Mouse (Mus musculus): Measurements from ENCODE around the gene Shc2. TPM values are rescaled to one million over a fixed set of nuclear protein-coding genes. Genes with fewer than 3 reads are reported as not detected.

The Shc2 gene
- polyA plus RNA-seq, 1 experiment, result 2.3 TPM

- TF ChIP-seq CEBPB (IDR thresholded peaks at IDR 0.05; ENCODE audit: insufficient read depth, poor library complexity, severe bottlenecking), result no peak
- no peak for TF ChIP-seq REST (IDR thresholded peaks at IDR 0.05; ENCODE audit: insufficient read depth, insufficient read length)
- no peak for TF ChIP-seq POLR2A (IDR thresholded peaks at IDR 0.05; ENCODE audit: insufficient read length, low read depth)
Observed at GRCm38 (mm10) chr10:79623950-79624349, 13.8 kb downstream of the Shc2 start.

GRCm38 (mm10) chr10:79616376-79616775, 21.3 kb downstream of the Shc2 start:
- H3ac ChIP-seq (ENCODE audit: control insufficient read depth, insufficient read length), result no peak overlapping the region
- TF ChIP-seq SRF (IDR thresholded peaks at IDR 0.05; ENCODE audit: control insufficient read depth, insufficient read length, low read depth), result no peak
- no peak for TF ChIP-seq USF1 (IDR thresholded peaks at IDR 0.05; ENCODE audit: low read depth)
- TF ChIP-seq POLR2AphosphoS2 (IDR thresholded peaks at IDR 0.05; ENCODE audit: insufficient read length, low read depth), result no peak
- no peak for TF ChIP-seq TCF3 (IDR thresholded peaks at IDR 0.05; ENCODE audit: insufficient read length, low read depth)
- TF ChIP-seq CEBPB (IDR thresholded peaks at IDR 0.05; ENCODE audit: insufficient read depth, poor library complexity, severe bottlenecking), result no peak
- TF ChIP-seq REST (IDR thresholded peaks at IDR 0.05; ENCODE audit: insufficient read depth, insufficient read length), result no peak
- no peak for TF ChIP-seq E2F4 (IDR thresholded peaks at IDR 0.05; ENCODE audit: insufficient read depth)
- TF ChIP-seq MYOD1 (IDR thresholded peaks at IDR 0.05; ENCODE audit: control insufficient read depth in 1 of 3, insufficient read length in 2 of 3, low read depth in 2 of 3), result no peak
- TF ChIP-seq POLR2A (IDR thresholded peaks at IDR 0.05; ENCODE audit: insufficient read length, low read depth), result no peak
- TF ChIP-seq MYOG (IDR thresholded peaks at IDR 0.05; ENCODE audit: control insufficient read depth in 1 of 3, insufficient read depth in 1 of 3, insufficient read length in 2 of 3, low read depth in 2 of 3), result no peak
- no peak for TF ChIP-seq MAX (IDR thresholded peaks at IDR 0.05; ENCODE audit: low read depth)
- H3K4me2 ChIP-seq (ENCODE audit: low read depth), result no peak overlapping the region
- H3K27me3 ChIP-seq (ENCODE audit: control insufficient read depth, insufficient read depth, insufficient read length), result peaks cover 23% of the 10 kb centered on the region
- H3K4me3 ChIP-seq, result no peak overlapping the region
- H3K79me2 ChIP-seq (ENCODE audit: control insufficient read depth, insufficient read depth), result no peaks in the 10 kb centered on the region
- no peaks in the 10 kb centered on the region for H3K36me3 ChIP-seq (ENCODE audit: control insufficient read depth, insufficient read depth)

More at GRCm38 (mm10) chr10:79623950-79624349, 13.8 kb downstream of the Shc2 start:
- no peaks in the 10 kb centered on the region for H3K27me3 ChIP-seq (ENCODE audit: control insufficient read depth, insufficient read depth, insufficient read length)
- no peak overlapping the region for H3K4me2 ChIP-seq (ENCODE audit: low read depth)
- H3ac ChIP-seq (ENCODE audit: control insufficient read depth, insufficient read length), result no peak overlapping the region
- H3K36me3 ChIP-seq (ENCODE audit: control insufficient read depth, insufficient read depth), result no peaks in the 10 kb centered on the region
- H3K4me3 ChIP-seq, result no peak overlapping the region
- H3K79me2 ChIP-seq (ENCODE audit: control insufficient read depth, insufficient read depth), result no peaks in the 10 kb centered on the region

GRCm38 (mm10) chr10:79615860-79616259, 21.9 kb downstream of the Shc2 start:
- no peak overlapping the region for H3K4me2 ChIP-seq (ENCODE audit: low read depth)
- H3K79me2 ChIP-seq (ENCODE audit: control insufficient read depth, insufficient read depth), result no peaks in the 10 kb centered on the region
- no peak overlapping the region for H3ac ChIP-seq (ENCODE audit: control insufficient read depth, insufficient read length)
- no peak overlapping the region for H3K4me3 ChIP-seq
- TF ChIP-seq E2F4 (IDR thresholded peaks at IDR 0.05; ENCODE audit: insufficient read depth), result no peak
- no peak for TF ChIP-seq MAX (IDR thresholded peaks at IDR 0.05; ENCODE audit: low read depth)
- peaks cover 27% of the 10 kb centered on the region for H3K27me3 ChIP-seq (ENCODE audit: control insufficient read depth, insufficient read depth, insufficient read length)
- H3K36me3 ChIP-seq (ENCODE audit: control insufficient read depth, insufficient read depth), result no peaks in the 10 kb centered on the region

- Histone ChIP-seq H3K27me3 (ENCODE audit: control insufficient read depth, insufficient read depth, insufficient read length) (peaks cover 36% of the 10 kb centered on the region), H3K79me2 (ENCODE audit: control insufficient read depth, insufficient read depth) (no peaks in the 10 kb centered on the region), H3ac (ENCODE audit: control insufficient read depth, insufficient read length) (no peak overlapping the region), H3K36me3 (ENCODE audit: control insufficient read depth, insufficient read depth) (no peaks in the 10 kb centered on the region), H3K4me3 (no peak overlapping the region), H3K4me2 (ENCODE audit: low read depth) (peak overlapping the region; percentile 50)
- TF ChIP-seq TCF12 (IDR thresholded peaks at IDR 0.05; ENCODE audit: insufficient read depth, poor library complexity, severe bottlenecking) (no peak), POLR2A (IDR thresholded peaks at IDR 0.05; ENCODE audit: insufficient read length, low read depth) (no peak), USF1 (IDR thresholded peaks at IDR 0.05; ENCODE audit: low read depth) (no peak), SRF (IDR thresholded peaks at IDR 0.05; ENCODE audit: control insufficient read depth, insufficient read length, low read depth) (no peak), MYOG (IDR thresholded peaks at IDR 0.05; ENCODE audit: control insufficient read depth in 1 of 3, insufficient read depth in 1 of 3, insufficient read length in 2 of 3, low read depth in 2 of 3) (no peak), POLR2AphosphoS2 (IDR thresholded peaks at IDR 0.05; ENCODE audit: insufficient read length, low read depth) (no peak), TCF3 (IDR thresholded peaks at IDR 0.05; ENCODE audit: insufficient read length, low read depth) (no peak), REST (IDR thresholded peaks at IDR 0.05; ENCODE audit: insufficient read depth, insufficient read length) (no peak), MYOD1 (IDR thresholded peaks at IDR 0.05; ENCODE audit: control insufficient read depth in 1 of 3, insufficient read length in 2 of 3, low read depth in 2 of 3) (no peak), E2F4 (IDR thresholded peaks at IDR 0.05; ENCODE audit: insufficient read depth) (no peak)
Observed at GRCm38 (mm10) chr10:79614305-79614643, 23.4 kb downstream of the Shc2 start.

- no peaks in the 10 kb centered on the region for H3K36me3 ChIP-seq (ENCODE audit: control insufficient read depth, insufficient read depth)
- peaks cover 39% of the 10 kb centered on the region for H3K27me3 ChIP-seq (ENCODE audit: control insufficient read depth, insufficient read depth, insufficient read length)
- H3K4me3 ChIP-seq, result no peak within 1 kb of the TSS
- peak within 1 kb of the TSS; percentile 50 for H3K4me2 ChIP-seq (ENCODE audit: low read depth)
- H3ac ChIP-seq (ENCODE audit: control insufficient read depth, insufficient read length), result no peak within 1 kb of the TSS
- TF ChIP-seq REST (IDR thresholded peaks at IDR 0.05; ENCODE audit: insufficient read depth, insufficient read length) (no peak), SRF (IDR thresholded peaks at IDR 0.05; ENCODE audit: control insufficient read depth, insufficient read length, low read depth) (no peak), POLR2A (IDR thresholded peaks at IDR 0.05; ENCODE audit: insufficient read length, low read depth) (no peak), TCF3 (IDR thresholded peaks at IDR 0.05; ENCODE audit: insufficient read length, low read depth) (no peak), TCF12 (IDR thresholded peaks at IDR 0.05; ENCODE audit: insufficient read depth, poor library complexity, severe bottlenecking) (no peak), MYOD1 (IDR thresholded peaks at IDR 0.05; ENCODE audit: control insufficient read depth in 1 of 3, insufficient read length in 2 of 3, low read depth in 2 of 3) (peak in 1 of 3 experiments; percentile 33), MYOG (IDR thresholded peaks at IDR 0.05; ENCODE audit: control insufficient read depth in 1 of 3, insufficient read depth in 1 of 3, insufficient read length in 2 of 3, low read depth in 2 of 3) (peak in 1 of 3 experiments; percentile 37), POLR2AphosphoS2 (IDR thresholded peaks at IDR 0.05; ENCODE audit: insufficient read length, low read depth) (no peak), CEBPB (IDR thresholded peaks at IDR 0.05; ENCODE audit: insufficient read depth, poor library complexity, severe bottlenecking) (no peak)
- no peaks in the 10 kb centered on the region for H3K79me2 ChIP-seq (ENCODE audit: control insufficient read depth, insufficient read depth)
Observed at GRCm38 (mm10) chr10:79613578-79614304, 24.0 kb downstream of the Shc2 start, which contains the start of gene C2cd4c. Gene C2cd4c, minus strand, starts transcription at chr10:79614025.
